Mouse (Mus musculus) liver, embryonic 13.5 days (tissue): ENCODE data around the gene Cpeb4. TPM values are rescaled to one million over a fixed set of nuclear protein-coding genes. Genes with fewer than 3 reads are reported as not detected.
"Not testable (repeated sequence)": the region's sequence is repeated elsewhere in the genome, so short reads cannot be mapped to it uniquely, and the experiment has no call there.

ENCODE experiments used
- ATAC-seq: fragments of 200-750 bp; cut with Nextera tagmentation; 2 replicates; pipeline ENCODE4 v1.8.0; 2017; ENCODE audit warnings: low read depth, mild to moderate bottlenecking, moderate number of reproducible peaks, moderate library complexity
- DNase-seq: peaks from one replicate; pipeline ENCODE4 v3.0.0; 2022
- H3K27ac ChIP-seq: fragments of 300-500 bp; sonication (generic); 2 replicates; pipeline ENCODE4 v1.5.1; 2015; ENCODE audit warnings: moderate library complexity, mild to moderate bottlenecking, inconsistent platforms
- H3K27me3 ChIP-seq: fragments of 300-500 bp; sonication (generic); 2 replicates; pipeline ENCODE4 v1.6.1; 2015; ENCODE audit warnings: mild to moderate bottlenecking, inconsistent platforms
- H3K36me3 ChIP-seq: fragments of 300-500 bp; sonication (generic); 2 replicates; pipeline ENCODE4 v1.6.1; 2015; ENCODE audit warnings: mild to moderate bottlenecking, inconsistent platforms
- H3K4me1 ChIP-seq: fragments of 300-500 bp; sonication (generic); replicated peaks from 2 replicates; pipeline ENCODE4 v1.6.1; 2015; ENCODE audit warnings: inconsistent platforms
- H3K4me2 ChIP-seq: fragments of 300-500 bp; sonication (generic); 2 replicates; pipeline ENCODE4 v1.6.1; 2015; ENCODE audit warnings: inconsistent platforms, mild to moderate bottlenecking, moderate library complexity
- H3K4me3 ChIP-seq: fragments of 300-500 bp; sonication (generic); replicated peaks from 2 replicates; pipeline ENCODE4 v1.5.1; 2015; ENCODE audit warnings: mild to moderate bottlenecking, inconsistent platforms
- H3K9ac ChIP-seq: fragments of 300-500 bp; sonication (generic); 2 replicates; pipeline ENCODE4 v1.6.1; 2015; ENCODE audit warnings: mild to moderate bottlenecking, inconsistent platforms
- H3K9me3 ChIP-seq: fragments of 300-500 bp; sonication (generic); replicated peaks from 2 replicates; pipeline ENCODE4 v1.6.1; 2016; ENCODE audit warnings: inconsistent platforms
- WGBS: fragments of 180-500 bp; shearing (Covaris S2); methylation state at CpG from one replicate; pipeline ENCODE4 v1.1.7; 2015; ENCODE audit not compliant: insufficient replicate concordance; 5-methylcytosine and 5-hydroxymethylcytosine counted together
- polyA plus RNA-seq: library from polyadenylated mRNA; unstranded; fragments of >200 nt; fragmentation: Nextera tagmentation; extraction: Ambion mirVana; gene quantifications from 2 replicates; pipeline ENCODE4 v1.2.1, GENCODE M21; 2015

Cpeb4 gene
- polyA plus RNA-seq, 1 experiment from 2014 or later: 14.3 TPM

DNA sequence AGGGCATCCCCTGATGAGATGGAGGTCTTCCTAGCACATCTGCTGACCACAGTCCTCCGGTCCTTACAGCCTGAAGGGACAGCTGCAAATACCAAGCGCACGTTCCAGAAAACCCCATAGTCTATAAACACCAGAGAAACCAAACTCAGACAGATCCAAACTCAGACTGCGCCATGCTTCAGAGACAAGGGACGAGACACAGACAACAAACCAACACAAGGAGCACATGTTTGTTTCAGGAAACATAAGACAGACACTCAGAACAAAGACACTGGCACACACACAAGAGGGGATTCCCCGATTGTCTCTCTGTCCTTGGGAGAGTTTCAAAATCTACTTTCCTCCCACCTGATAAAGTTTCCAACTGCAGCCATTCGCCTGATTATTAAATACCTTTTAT lies 109.8 kb downstream of the Cpeb4 start:
- H3K27ac ChIP-seq: no peak overlapping the region
- no peaks in the 10 kb centered on the region for H3K4me1 ChIP-seq
- no peak overlapping the region for H3K4me3 ChIP-seq
- H3K9me3 ChIP-seq: no peaks in the 10 kb centered on the region
- ATAC-seq (no peak), DNase-seq (no peak)
- no peak overlapping the region for H3K9ac ChIP-seq
- no peak overlapping the region for H3K4me2 ChIP-seq
- no peaks in the 10 kb centered on the region for H3K27me3 ChIP-seq
- WGBS: 75% methylated on average over 7 of the region's 7 CpGs
- no peaks in the 10 kb centered on the region for H3K36me3 ChIP-seq

- H3K4me1 ChIP-seq, H3K27ac ChIP-seq, H3K27me3 ChIP-seq, H3K9me3 ChIP-seq, H3K4me2 ChIP-seq, ATAC-seq, DNase-seq, H3K36me3 ChIP-seq, H3K4me3 ChIP-seq, H3K9ac ChIP-seq: not testable (repeated sequence)
- WGBS: 66% methylated on average over 13 of the region's 13 CpGs
Observed at GRCm38 (mm10) chr11:31982247-31982943, 110.4 kb downstream of the Cpeb4 start.

DNA sequence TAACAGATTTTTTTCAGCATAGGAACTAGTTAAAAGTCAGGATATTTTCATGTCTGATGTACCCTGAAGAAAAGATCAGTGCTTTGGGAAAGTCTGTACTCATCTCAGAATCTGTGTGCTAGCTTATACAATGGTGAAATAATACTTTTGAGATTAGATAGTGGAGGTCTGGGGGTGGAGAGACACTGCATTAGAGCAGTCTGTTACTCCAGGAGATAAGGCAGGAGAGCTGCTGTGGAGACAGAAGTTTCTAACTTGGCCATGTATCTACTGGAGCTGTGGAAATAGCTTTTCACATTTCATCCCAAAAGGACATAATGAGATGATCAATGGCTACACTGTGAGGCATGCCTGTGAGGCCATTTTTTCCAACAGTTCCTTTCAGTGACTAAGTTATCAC lies 111.2 kb downstream of the Cpeb4 start:
- Histone ChIP-seq H3K4me1 (no peaks in the 10 kb centered on the region), H3K27ac (no peak overlapping the region), H3K4me2 (no peak overlapping the region), H3K27me3 (no peaks in the 10 kb centered on the region), H3K9ac (no peak overlapping the region), H3K4me3 (no peak overlapping the region), H3K36me3 (no peaks in the 10 kb centered on the region), H3K9me3 (no peaks in the 10 kb centered on the region)
- ATAC-seq (no peak), DNase-seq (no peak)

GRCm38 (mm10) chr11:31984786-31985185 lies 112.8 kb downstream of the Cpeb4 start:
- H3K27ac ChIP-seq: no peak overlapping the region
- no peak for ATAC-seq

More at GRCm38 (mm10) chr11:31984786-31985185, 112.8 kb downstream of the Cpeb4 start:
- Histone ChIP-seq H3K36me3 (no peaks in the 10 kb centered on the region), H3K9ac (no peak overlapping the region), H3K4me2 (no peak overlapping the region), H3K9me3 (no peaks in the 10 kb centered on the region), H3K27me3 (no peaks in the 10 kb centered on the region), H3K4me1 (no peaks in the 10 kb centered on the region), H3K4me3 (no peak overlapping the region)
- DNase-seq: no peak
- 15% methylated on average over 2 of the region's 2 CpGs for WGBS

Other genes starting within 250 kb of the Cpeb4 start
- 14.5 and 15.8 TPM in 2 replicates for gene Bod1, start 200.3 kb upstream of the Cpeb4 start, polyA plus RNA-seq
- not detected in 2 replicates for gene 4930524B15Rik, start 93.4 kb downstream of the Cpeb4 start, polyA plus RNA-seq
- 0.31 and 0.56 TPM in 2 replicates for gene Nsg2, start 128.3 kb downstream of the Cpeb4 start, polyA plus RNA-seq